Mouse (Mus musculus) forebrain, embryonic 16.5 days (tissue): ENCODE measurements around the gene Gm37240. TPM values are rescaled to one million over a fixed set of nuclear protein-coding genes. Genes with fewer than 3 reads are reported as not detected.

Experiments used
- ATAC-seq: fragments of 200-750 bp; cut with Nextera tagmentation; 2 replicates; pipeline ENCODE4 v1.8.0; 2017; ENCODE audit warnings: mild to moderate bottlenecking, moderate library complexity
- H3K27ac ChIP-seq: fragments of 300-500 bp; sonication (generic); 2 replicates; pipeline ENCODE4 v1.5.1; 2014; ENCODE audit warnings: low read length, control low read depth
- H3K27me3 ChIP-seq: fragments of 300-500 bp; sonication (generic); replicated peaks from 2 replicates; pipeline ENCODE4 v1.6.1; 2014; ENCODE audit warnings: low read length; ENCODE audit not compliant: control insufficient read depth, insufficient read depth
- H3K36me3 ChIP-seq: fragments of 300-500 bp; sonication (generic); 2 replicates; pipeline ENCODE4 v1.6.1; 2014; ENCODE audit not compliant: control insufficient read depth, insufficient read depth
- H3K4me1 ChIP-seq: fragments of 300-500 bp; sonication (generic); replicated peaks from 2 replicates; pipeline ENCODE4 v1.6.1; 2014; ENCODE audit warnings: low read length; ENCODE audit not compliant: control insufficient read depth, insufficient read depth
- H3K4me2 ChIP-seq: fragments of 300-500 bp; sonication (generic); 2 replicates; pipeline ENCODE4 v1.6.1; 2014; ENCODE audit warnings: mild to moderate bottlenecking, low read length, control low read depth
- H3K4me3 ChIP-seq: fragments of 300-500 bp; sonication (generic); replicated peaks from 2 replicates; pipeline ENCODE4 v1.5.1; 2014; ENCODE audit warnings: mild to moderate bottlenecking, low read length, control low read depth
- H3K9ac ChIP-seq: fragments of 300-500 bp; sonication (generic); replicated peaks from 2 replicates; pipeline ENCODE4 v1.6.1; 2014; ENCODE audit warnings: low read depth, low read length, control low read depth
- H3K9me3 ChIP-seq: fragments of 300-500 bp; sonication (generic); 2 replicates; pipeline ENCODE4 v1.6.1; 2016; ENCODE audit warnings: low read length; ENCODE audit not compliant: control insufficient read depth
- whole genome bisulfite sequencing: fragments of 180-500 bp; shearing (Covaris S2); extraction: QIAGEN DNeasy Blood & Tissue Kit; methylation state at CpG from one replicate; pipeline ENCODE4 v1.1.7; 2014; 5-methylcytosine and 5-hydroxymethylcytosine counted together
- polyA plus RNA-seq: library from polyadenylated mRNA; unstranded; fragments of >200 nt; fragmentation: Nextera tagmentation; extraction: Ambion mirVana; gene quantifications from 2 replicates; pipeline ENCODE4 v1.2.1, GENCODE M21; 2015

Gene Gm37240
- polyA plus RNA-seq, 1 experiment from 2014 or later, result 1.6 TPM

DNA sequence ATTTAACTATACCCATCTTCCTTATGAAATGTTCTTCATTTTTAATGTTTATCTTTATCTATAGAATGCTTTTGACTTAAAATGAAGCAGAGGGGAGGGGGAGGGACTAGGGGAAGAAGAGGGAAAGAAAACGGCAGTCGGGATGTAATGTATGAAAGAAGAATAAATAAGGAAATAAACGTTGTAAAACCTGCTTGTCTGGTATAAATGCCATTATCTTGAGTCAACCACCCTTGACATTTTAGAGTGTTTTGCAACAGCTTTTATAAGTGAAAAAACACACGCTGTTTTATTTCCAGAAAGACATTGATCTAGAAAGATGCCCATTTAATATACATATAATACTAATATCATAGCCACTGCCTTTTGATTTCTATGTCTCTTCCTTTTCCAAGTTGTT lies 469.7 kb downstream of the Gm37240 start:
- Histone ChIP-seq H3K4me3 (no peak overlapping the region), H3K9ac (no peak overlapping the region), H3K36me3 (no peaks in the 10 kb centered on the region), H3K27me3 (no peaks in the 10 kb centered on the region), H3K4me1 (no peaks in the 10 kb centered on the region), H3K4me2 (no peak overlapping the region), H3K9me3 (no peaks in the 10 kb centered on the region), H3K27ac (no peak overlapping the region)
- ATAC-seq, result no peak
- WGBS, result 81% methylated on average over 4 of the region's 4 CpGs

DNA sequence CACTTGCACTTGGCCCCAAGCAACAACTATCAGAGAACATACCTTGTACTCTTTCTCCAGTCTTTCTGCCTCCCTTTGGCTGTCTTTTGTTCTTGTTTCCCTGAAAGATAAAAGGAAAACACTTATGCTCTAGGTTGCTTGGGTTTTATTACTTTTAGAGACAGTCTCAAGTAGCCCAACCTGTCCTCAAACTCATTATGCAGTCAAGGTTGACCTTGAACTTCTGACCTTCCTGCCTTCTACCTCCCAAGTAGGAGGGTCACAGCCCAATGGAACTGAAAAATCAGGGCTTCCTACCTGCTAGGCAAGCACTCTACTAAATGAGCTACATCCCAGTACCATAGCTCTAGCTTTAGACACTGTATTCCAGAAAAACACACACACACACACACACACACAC lies 488.5 kb downstream of the Gm37240 start:
- Histone ChIP-seq H3K27me3 (no peaks in the 10 kb centered on the region), H3K4me2 (no peak overlapping the region)

DNA sequence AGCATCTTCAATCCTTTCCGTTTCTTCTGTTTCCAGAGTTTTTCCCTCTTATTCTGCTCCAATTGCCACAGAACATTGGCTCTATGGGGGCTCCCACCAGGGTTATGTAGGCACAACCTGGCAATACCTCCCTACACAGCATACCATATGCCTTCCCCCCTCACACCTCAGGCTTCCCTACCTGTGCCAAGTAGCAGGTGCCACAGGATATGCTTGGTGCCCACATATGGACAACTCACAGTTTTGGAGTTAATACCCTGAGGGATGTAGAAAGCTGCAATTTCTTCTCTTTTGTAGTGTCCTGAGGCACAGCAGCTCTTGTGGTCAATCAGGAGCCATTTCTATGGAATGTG lies 488.9 kb downstream of the Gm37240 start:
- H3K27ac ChIP-seq, result no peak overlapping the region
- H3K4me2 ChIP-seq, result no peak overlapping the region
- no peak overlapping the region for H3K9ac ChIP-seq
- no peak for ATAC-seq
- H3K4me3 ChIP-seq, result no peak overlapping the region
- WGBS, result 83% methylated on average over 1 of the region's 1 CpGs
- no peaks in the 10 kb centered on the region for H3K36me3 ChIP-seq
- H3K9me3 ChIP-seq, result peaks cover 3% of the 10 kb centered on the region
- no peaks in the 10 kb centered on the region for H3K27me3 ChIP-seq
- no peaks in the 10 kb centered on the region for H3K4me1 ChIP-seq

More for the DNA sequence above, 488.5 kb downstream of the Gm37240 start:
- H3K9ac ChIP-seq, result no peak overlapping the region
- H3K36me3 ChIP-seq, result no peaks in the 10 kb centered on the region
- no peak for ATAC-seq
- no peak overlapping the region for H3K4me3 ChIP-seq
- H3K27ac ChIP-seq, result no peak overlapping the region
- H3K9me3 ChIP-seq, result peaks cover 3% of the 10 kb centered on the region
- no peaks in the 10 kb centered on the region for H3K4me1 ChIP-seq

DNA sequence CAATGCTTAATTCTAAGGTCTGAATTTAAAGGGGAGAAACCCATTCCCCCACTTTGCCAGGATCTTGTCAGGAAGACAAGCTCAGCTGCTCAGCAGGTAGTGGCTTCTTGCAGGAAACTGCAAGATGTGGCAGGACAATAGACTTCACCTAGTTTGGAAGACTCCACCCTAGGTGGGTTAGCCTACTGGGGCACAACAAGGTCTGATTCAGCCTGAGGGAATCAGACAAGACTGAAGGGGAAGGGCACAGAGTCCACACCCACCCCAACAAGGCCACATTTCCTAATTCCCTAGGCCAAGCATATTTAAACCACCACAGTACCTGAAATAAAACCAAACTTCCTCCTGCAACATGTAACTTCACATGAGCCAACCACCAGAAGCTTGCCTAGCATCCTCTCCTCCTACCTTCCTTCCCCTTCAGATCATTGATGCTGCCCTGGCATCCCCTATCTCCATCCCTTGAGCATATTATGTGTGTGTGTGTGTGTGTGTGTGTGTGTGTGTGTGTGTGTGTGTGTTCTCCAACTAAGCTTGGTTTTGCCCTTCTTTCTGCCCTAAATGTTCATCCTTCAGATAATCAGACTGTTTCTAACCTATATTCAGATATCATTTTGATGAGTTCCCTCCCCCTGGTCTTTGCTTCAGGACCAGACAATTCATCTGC lies 489.4 kb downstream of the Gm37240 start:
- H3K4me1 ChIP-seq, result no peaks in the 10 kb centered on the region
- H3K9ac ChIP-seq, result no peak overlapping the region
- H3K9me3 ChIP-seq, result peaks cover 3% of the 10 kb centered on the region
- no peak overlapping the region for H3K27ac ChIP-seq
- H3K27me3 ChIP-seq, result no peaks in the 10 kb centered on the region
- H3K36me3 ChIP-seq, result no peaks in the 10 kb centered on the region
- no peak overlapping the region for H3K4me3 ChIP-seq
- ATAC-seq, result no peak
- no peak overlapping the region for H3K4me2 ChIP-seq

DNA sequence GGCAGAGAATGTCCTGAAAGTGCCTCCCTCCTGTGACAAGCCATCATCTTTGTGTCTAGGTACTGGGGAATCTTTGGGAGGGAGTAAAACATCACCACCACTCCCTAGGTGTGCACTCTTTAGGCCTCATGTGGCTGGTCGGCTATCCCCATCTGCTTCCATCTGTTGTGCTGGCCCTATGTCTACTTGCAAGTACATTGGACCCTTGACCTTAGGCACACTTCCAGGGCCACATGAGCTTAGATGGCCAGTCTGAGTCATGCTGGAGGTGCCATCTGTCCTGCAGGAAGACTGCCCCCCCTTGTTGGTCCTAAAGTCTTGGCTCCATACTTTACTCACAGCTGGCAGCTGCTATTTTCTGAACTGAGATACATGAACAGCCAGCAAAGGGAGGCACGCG lies 493.9 kb downstream of the Gm37240 start:
- H3K36me3 ChIP-seq, result no peaks in the 10 kb centered on the region
- H3K9me3 ChIP-seq, result peaks cover 3% of the 10 kb centered on the region
- no peak overlapping the region for H3K4me3 ChIP-seq
- H3K9ac ChIP-seq, result no peak overlapping the region
- ATAC-seq, result no peak
- H3K4me1 ChIP-seq, result no peaks in the 10 kb centered on the region
- 94% methylated on average over 3 of the region's 3 CpGs for WGBS
- H3K4me2 ChIP-seq, result no peak overlapping the region
- no peaks in the 10 kb centered on the region for H3K27me3 ChIP-seq
- H3K27ac ChIP-seq, result no peak overlapping the region

DNA sequence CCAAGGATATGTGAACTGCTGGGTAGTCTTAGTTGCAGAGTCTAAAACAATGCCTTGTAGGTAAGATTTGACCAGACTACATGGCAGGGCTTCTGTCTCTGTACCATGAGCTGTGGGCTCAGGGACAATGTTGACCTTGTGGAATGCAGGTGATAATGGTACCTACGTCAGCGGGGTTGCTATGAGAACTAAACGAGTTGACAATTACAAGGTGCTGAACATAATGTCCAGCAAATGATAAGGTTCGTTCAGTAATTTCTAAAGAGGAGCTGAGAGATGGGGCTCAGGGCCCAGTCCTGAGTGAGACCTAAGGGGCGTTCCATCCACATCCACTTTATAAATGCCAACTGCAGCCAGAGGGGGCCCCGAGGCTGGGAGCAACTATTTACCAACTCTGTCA lies 495.6 kb downstream of the Gm37240 start:
- WGBS, result 95% methylated on average over 6 of the region's 6 CpGs

DNA sequence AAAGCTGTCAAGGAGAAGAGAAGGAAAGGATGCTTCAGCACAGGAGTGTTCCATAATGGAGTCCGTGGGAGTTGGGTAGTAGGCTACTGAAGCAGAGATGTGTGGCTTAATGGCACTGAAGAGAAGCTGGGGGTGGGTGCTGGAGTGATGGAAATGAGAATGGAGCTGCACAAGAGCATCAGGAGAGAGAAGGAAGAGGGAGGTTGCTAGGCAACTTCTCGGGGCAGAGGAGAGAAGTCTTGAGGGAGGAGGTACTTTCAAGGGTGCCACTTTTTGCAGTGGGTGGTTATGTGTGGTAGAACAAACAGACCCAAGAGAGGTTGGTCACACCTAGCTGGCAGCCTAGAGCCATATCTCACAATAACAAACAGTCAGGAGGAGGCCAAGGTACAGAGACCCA lies 496.2 kb downstream of the Gm37240 start:
- H3K4me3 ChIP-seq, result no peak overlapping the region
- H3K4me2 ChIP-seq, result no peak overlapping the region
- 79% methylated on average over 2 of the region's 2 CpGs for WGBS
- H3K27ac ChIP-seq, result no peak overlapping the region
- no peaks in the 10 kb centered on the region for H3K27me3 ChIP-seq
- ATAC-seq, result no peak
- no peaks in the 10 kb centered on the region for H3K4me1 ChIP-seq
- no peaks in the 10 kb centered on the region for H3K36me3 ChIP-seq
- no peak overlapping the region for H3K9ac ChIP-seq
- H3K9me3 ChIP-seq, result peaks cover 2% of the 10 kb centered on the region

More for the DNA sequence above, 495.6 kb downstream of the Gm37240 start:
- no peaks in the 10 kb centered on the region for H3K4me1 ChIP-seq
- no peaks in the 10 kb centered on the region for H3K27me3 ChIP-seq
- H3K9me3 ChIP-seq, result peaks cover 3% of the 10 kb centered on the region
- no peak for ATAC-seq
- no peak overlapping the region for H3K4me3 ChIP-seq
- no peaks in the 10 kb centered on the region for H3K36me3 ChIP-seq
- no peak overlapping the region for H3K4me2 ChIP-seq
- H3K27ac ChIP-seq, result no peak overlapping the region
- H3K9ac ChIP-seq, result no peak overlapping the region

DNA sequence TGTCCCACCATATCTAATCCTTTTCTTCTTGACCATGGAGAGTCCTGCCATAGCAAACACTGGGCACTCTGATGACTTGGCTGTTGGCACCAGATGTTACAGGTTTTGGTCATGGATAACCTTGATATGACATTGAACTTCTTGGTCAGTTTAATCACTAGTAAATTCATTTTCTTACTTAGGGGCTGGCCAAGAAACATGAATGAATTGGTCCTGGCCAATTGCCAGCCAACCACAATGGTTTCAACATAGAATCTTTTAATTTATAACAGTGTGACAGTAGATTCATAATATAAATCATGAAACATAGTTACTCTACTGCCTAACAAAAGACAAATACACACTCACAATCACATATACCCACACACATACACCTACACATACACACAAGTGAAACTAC lies 501.9 kb downstream of the Gm37240 start:
- no peak overlapping the region for H3K4me3 ChIP-seq
- no peak for ATAC-seq
- H3K27me3 ChIP-seq, result no peaks in the 10 kb centered on the region
- no peaks in the 10 kb centered on the region for H3K36me3 ChIP-seq
- H3K9me3 ChIP-seq, result no peaks in the 10 kb centered on the region
- H3K9ac ChIP-seq, result no peak overlapping the region
- H3K4me2 ChIP-seq, result no peak overlapping the region
- no peaks in the 10 kb centered on the region for H3K4me1 ChIP-seq
- no peak overlapping the region for H3K27ac ChIP-seq

DNA sequence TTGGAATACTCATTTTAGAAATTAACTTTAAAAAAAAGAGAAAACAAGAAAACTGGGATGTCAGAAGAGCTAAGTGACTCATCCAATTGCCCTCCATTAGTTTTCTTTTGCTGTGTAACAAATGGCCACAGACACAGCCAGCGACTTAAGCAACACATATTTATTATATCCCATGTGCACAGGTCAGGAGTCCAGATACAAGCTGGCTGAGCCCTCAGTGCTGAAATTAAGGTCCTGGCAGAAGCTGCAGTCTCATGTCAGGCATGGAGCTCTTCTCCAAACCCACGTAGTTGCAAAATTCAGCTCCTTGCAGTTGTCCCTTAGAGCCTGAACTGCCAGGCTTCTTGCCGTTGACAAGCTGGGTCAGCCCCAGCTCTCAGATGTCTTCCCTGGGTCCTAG lies 504.0 kb downstream of the Gm37240 start:
- Histone ChIP-seq H3K4me2 (no peak overlapping the region), H3K9ac (no peak overlapping the region), H3K27ac (no peak overlapping the region), H3K4me1 (peaks cover 4% of the 10 kb centered on the region; the same call in 1 of the 2 replicates), H3K27me3 (no peaks in the 10 kb centered on the region), H3K9me3 (no peaks in the 10 kb centered on the region), H3K36me3 (no peaks in the 10 kb centered on the region), H3K4me3 (no peak overlapping the region)
- no peak for ATAC-seq
- 89% methylated on average over 3 of the region's 3 CpGs for WGBS
